Mouse (Mus musculus): ENCODE data around the gene Slc37a1.

- no peak for TF ChIP-seq CTCF (IDR thresholded peaks at IDR 0.05; ENCODE audit: control insufficient read depth, insufficient read depth, insufficient read length)
- TF ChIP-seq MYOD1 (IDR thresholded peaks at IDR 0.05; ENCODE audit: control insufficient read depth, insufficient read length, low read depth) = no peak
- no peak for TF ChIP-seq MYOG (IDR thresholded peaks at IDR 0.05; ENCODE audit: control insufficient read depth, extremely low read depth, insufficient read length)
- no peak for TF ChIP-seq MAX (IDR thresholded peaks at IDR 0.05)
- no peak for TF ChIP-seq USF1 (IDR thresholded peaks at IDR 0.05; ENCODE audit: low read depth)
- TF ChIP-seq CEBPB (IDR thresholded peaks at IDR 0.05; ENCODE audit: low read depth) = no peak
- no peak for TF ChIP-seq FOSL1 (IDR thresholded peaks at IDR 0.05; ENCODE audit: insufficient read depth, low read length, poor library complexity, severe bottlenecking)
Observed at GRCm38 (mm10) chr17:31258310-31258865, 28.2 kb upstream of the Slc37a1 start.
